Mouse (Mus musculus) frontal cortex, postnatal 14 days (tissue): ENCODE measurements around the gene Tinagl1.
A peak's percentile ranks its signal among the peaks of the same experiment; 100 is the strongest.

Experiments
- DNase-seq, 2 experiments: peaks; one replicate each; pipeline ENCODE4 v3.0.0; 2022; ENCODE audit warnings: low spot score in 2 of 2

Gene Tinagl1

GRCm38 (mm10) chr4:130141786-130142185 lies 33.1 kb downstream of the Tinagl1 start:
- DNase-seq: no peak

DNA sequence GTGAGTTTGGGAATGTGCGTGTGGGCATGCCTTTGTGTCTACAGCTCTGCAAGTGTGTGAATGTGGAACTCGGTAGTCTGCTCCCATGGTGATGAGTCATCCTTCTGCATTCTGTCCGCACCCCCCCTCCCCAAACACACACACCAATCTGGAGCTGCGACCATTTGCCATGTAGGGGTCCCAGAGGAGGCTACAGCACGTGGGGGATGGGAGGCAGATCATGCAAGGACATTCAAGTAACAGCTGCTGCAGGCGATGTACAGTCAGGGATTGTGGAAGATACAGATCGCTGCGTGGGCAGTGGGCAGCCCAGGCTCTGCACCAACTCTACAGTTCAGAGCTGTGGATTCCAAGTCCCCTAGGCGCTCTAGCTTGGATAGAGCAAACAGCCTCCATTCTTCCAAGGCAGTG lies 33.9 kb downstream of the Tinagl1 start:
- DNase-seq: peak; percentile 59 to 67

DNA sequence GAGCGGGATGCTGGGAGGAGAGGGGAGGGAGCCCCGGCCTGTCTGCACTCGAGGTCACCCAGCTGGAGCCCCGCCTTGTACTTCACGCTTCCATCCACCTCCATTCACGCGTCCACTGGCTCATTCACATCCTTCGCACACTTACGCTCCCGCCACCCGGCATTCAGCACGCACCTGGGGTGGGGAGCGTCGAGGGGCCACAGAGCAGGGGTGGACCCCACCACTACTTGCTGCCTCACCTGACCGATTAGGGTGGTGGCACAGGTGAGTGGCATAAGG lies 35.8 kb downstream of the Tinagl1 start, which contains the start of gene Hcrtr1:
Gene Hcrtr1 (minus strand): TSS at position 146 of the 279 bp plus-strand sequence.
- no peak for DNase-seq

DNA sequence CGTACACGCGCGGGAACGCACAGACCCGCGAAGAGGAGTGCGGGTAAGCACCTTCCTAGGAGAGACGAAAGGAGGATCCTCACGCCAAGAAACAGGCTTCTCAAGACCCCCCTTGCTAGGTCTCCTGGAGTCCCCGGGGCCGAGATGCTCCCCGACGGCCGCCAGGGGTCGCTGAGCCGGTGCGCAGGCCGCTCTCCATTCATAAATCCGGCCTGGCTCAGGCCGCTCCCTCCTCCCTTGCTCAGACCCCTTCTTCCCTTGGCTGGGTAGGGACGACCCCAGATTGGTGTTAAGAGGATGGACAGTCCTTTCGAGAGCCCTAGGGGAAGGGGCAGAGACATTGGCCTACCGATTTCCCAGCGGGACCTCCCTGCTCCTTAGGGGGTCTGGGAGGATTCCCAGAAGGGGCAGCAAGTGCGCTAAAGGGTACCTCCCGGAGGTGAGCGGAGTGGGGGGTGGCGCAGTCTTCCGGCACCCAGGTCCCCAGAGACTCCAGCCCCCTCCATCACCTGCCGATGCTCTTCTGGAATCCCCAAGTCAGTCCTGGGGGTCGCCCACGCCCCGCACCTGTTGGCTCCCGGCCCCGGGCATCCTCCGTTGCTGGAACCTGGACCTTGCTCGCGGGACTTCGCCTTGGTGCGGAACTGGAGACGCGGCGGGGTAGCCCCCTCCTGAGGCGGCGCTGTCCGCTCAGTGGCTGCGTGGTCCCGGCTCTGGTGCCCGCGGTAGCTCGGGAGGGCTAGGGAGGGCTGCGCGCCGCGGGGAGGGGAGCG lies 36.3 kb downstream of the Tinagl1 start:
- DNase-seq: peak; percentile 27 to 55

DNA sequence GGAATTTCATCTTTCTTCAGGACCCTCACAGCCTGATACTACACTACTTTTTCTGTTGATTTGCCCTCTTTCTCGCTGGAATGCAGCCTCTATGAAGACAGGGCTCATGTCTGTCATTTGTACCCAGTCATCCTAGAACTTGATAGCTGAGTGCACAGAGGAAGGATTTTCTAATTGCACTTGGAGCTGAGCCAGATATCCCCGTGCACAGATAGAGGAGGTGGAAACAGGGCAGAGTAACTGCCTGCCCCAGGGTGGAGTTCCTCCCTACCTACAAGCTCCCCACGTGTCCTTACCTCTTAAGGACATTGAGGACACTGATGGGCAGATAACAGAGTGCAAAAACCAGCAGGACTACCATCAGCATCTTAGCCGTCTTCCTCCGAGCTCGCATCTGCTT lies 41.5 kb downstream of the Tinagl1 start:
- DNase-seq: no peak

GRCm38 (mm10) chr4:130131448-130132105 lies 43.3 kb downstream of the Tinagl1 start:
- no peak for DNase-seq

DNA sequence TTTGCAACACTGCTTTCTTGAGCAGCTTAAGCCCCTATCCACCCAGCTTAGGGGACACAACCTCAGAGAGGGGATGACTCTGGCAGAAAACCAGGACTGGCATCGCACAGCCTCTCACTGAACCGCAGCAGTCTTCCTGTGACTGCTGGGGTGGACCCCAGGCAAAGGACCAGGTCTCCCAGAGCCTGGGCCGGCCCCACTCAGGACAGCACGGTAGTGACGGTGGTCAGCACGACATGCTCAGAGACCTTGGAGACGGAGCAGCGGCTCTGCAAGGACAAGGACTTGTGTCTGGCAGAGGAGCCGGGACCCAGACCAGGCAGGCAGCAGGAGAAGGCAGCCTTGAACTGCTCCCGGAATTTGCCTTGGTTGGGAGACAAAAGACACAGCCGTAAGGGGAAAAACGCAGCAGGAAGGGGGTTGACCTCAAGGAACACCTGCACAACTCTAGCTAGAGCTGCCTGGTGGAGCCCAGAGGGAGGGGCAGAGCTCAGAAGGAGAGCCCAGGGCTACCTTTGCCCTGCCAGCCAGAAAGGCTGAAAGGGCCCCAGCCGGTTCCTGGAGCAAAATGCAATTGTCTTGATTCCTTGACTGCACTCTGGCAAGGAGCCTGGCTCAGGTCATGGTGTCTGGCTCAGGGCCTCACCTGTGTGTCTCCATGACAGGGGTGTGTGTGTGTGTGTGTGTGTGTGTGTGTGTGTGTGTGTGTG lies 44.1 kb downstream of the Tinagl1 start:
- no peak for DNase-seq

GRCm38 (mm10) chr4:130130082-130130481 lies 44.8 kb downstream of the Tinagl1 start:
- no peak for DNase-seq

DNA sequence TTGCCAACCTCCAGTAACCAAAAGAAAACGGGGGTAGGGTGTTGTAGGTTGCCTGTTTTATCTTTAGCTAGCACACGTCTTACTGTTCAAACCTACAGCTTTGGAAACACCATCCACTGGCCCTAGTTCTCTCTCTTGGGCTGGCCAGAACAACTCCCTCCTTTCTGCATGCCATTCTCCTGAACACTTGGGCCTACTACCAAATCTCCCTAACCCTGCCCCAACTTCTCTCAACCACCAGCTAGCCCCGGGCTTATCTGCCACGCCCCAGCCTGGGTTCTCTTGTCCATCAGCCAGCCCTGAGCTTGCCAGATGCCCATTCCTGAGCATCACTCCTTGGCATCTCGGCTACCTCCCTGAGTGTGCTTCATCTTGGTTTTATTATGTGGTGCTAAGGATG lies 46.0 kb downstream of the Tinagl1 start:
- DNase-seq: no peak

GRCm38 (mm10) chr4:130125935-130126334 lies 49.0 kb downstream of the Tinagl1 start:
- no peak for DNase-seq

- no peak for DNase-seq
Observed at GRCm38 (mm10) chr4:130125164-130125563, 49.8 kb downstream of the Tinagl1 start.

GRCm38 (mm10) chr4:130124110-130124509 lies 50.8 kb downstream of the Tinagl1 start:
- no peak for DNase-seq

DNA sequence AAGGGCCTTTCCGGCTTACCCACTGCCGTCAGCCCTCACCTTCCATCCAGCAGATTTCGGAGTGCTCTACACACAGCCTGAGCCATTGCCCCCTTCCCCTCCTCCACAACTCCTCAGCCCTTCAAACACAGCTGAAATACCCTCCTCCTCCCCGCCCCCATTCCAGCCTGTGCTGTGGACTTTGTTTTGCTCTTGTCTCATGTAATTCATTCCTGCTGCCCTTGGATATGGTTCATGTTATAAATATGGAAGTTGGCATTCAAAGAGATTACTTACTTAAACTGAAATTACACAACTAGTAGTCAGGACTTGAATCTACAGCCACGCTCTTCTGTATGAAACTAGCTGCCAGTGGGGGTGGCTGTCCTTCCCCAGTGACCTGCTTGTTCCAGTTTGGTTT lies 51.9 kb downstream of the Tinagl1 start:
- DNase-seq: no peak

- DNase-seq: no peak
Observed at GRCm38 (mm10) chr4:130121560-130121959, 53.4 kb downstream of the Tinagl1 start.

- DNase-seq: no peak
Observed at GRCm38 (mm10) chr4:130120752-130121151, 54.2 kb downstream of the Tinagl1 start.
